Mouse (Mus musculus): ENCODE results near the gene Lrrn4cl.

GRCm38 (mm10) chr19:8818301-8818798, 32.2 kb upstream of the Lrrn4cl start:
- TF ChIP-seq E2F4 (IDR thresholded peaks at IDR 0.05; ENCODE audit: insufficient read depth), result no peak
- no peak for TF ChIP-seq POLR2AphosphoS2 (IDR thresholded peaks at IDR 0.05; ENCODE audit: insufficient read length, low read depth)
- no peak for TF ChIP-seq TCF3 (IDR thresholded peaks at IDR 0.05; ENCODE audit: insufficient read length, low read depth)
- TF ChIP-seq USF1 (IDR thresholded peaks at IDR 0.05; ENCODE audit: low read depth), result no peak
- TF ChIP-seq POLR2A (IDR thresholded peaks at IDR 0.05; ENCODE audit: insufficient read length, low read depth), result no peak
- no peak for TF ChIP-seq CEBPB (IDR thresholded peaks at IDR 0.05; ENCODE audit: insufficient read depth, poor library complexity, severe bottlenecking)
- no peak for TF ChIP-seq MYOD1 (IDR thresholded peaks at IDR 0.05; ENCODE audit: control insufficient read depth in 1 of 3, insufficient read length in 2 of 3, low read depth in 2 of 3)

All from myocyte (in vitro differentiated cells).